Mouse (Mus musculus) left cerebral cortex, postnatal 10 days (tissue): ENCODE data around the gene Cul1. TPM values are rescaled to one million over a fixed set of nuclear protein-coding genes. Genes with fewer than 3 reads are reported as not detected.

Experiments used
- DNase-seq, 2 experiments: peaks; one replicate each; pipeline ENCODE4 v3.0.0; 2021 to 2022; ENCODE audit warnings: low spot score in 2 of 2, mixed read lengths in 1 of 2; ENCODE audit errors: extremely low spot score in 1 of 2
- intact Hi-C: fragments of 180-260 bp; cut with DNase I; formaldehyde crosslinking; loops from one replicate; pipeline ENCODE4 v1.15.1; 2025
- total RNA-seq, 2 experiments: library from RNA; stranded (reverse); gene quantifications; 2 replicates each; pipeline ENCODE4 v1.2.3; 2021

Gene Cul1
- total RNA-seq, 2 experiments from 2014 or later, result 117 to 119 TPM

DNA sequence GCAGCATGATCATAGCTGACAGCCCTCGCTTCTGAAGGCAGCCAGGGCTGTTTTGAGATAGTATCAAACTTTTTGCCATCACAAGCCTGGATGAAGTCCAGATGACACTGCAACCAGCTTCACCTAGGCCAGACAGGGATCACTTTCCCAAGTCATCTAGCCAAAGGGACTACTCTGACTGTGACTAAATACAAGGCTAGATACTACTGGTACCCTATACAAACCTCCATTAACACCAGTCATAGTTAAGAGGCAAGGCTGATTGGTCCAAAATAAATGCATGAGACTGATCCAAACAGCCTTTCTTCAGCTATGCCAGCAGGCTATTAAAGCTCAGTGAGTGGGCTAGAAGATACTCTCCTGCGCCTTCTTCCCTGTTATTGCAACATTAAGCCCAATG lies 119.7 kb downstream of the Cul1 start:
- DNase-seq, result no peak
- intact Hi-C loops, result no loop called here

Other genes starting within 250 kb of the Cul1 start
- gene Ezh2, start 141.9 kb downstream of the Cul1 start, total RNA-seq, result 10 to 100 TPM; 18.8 to 19.7 TPM